Mouse (Mus musculus) thymus, postnatal 10 days (tissue): ENCODE results near the gene Angptl4.
"Not testable (repeated sequence)": the region's sequence is repeated elsewhere in the genome, so short reads cannot be mapped to it uniquely, and the experiment has no call there.

Source experiments
- DNase-seq, 2 experiments: peaks; one replicate each; pipeline ENCODE4 v3.0.0; 2021; ENCODE audit warnings: low spot score in 2 of 2

Gene Angptl4

DNA sequence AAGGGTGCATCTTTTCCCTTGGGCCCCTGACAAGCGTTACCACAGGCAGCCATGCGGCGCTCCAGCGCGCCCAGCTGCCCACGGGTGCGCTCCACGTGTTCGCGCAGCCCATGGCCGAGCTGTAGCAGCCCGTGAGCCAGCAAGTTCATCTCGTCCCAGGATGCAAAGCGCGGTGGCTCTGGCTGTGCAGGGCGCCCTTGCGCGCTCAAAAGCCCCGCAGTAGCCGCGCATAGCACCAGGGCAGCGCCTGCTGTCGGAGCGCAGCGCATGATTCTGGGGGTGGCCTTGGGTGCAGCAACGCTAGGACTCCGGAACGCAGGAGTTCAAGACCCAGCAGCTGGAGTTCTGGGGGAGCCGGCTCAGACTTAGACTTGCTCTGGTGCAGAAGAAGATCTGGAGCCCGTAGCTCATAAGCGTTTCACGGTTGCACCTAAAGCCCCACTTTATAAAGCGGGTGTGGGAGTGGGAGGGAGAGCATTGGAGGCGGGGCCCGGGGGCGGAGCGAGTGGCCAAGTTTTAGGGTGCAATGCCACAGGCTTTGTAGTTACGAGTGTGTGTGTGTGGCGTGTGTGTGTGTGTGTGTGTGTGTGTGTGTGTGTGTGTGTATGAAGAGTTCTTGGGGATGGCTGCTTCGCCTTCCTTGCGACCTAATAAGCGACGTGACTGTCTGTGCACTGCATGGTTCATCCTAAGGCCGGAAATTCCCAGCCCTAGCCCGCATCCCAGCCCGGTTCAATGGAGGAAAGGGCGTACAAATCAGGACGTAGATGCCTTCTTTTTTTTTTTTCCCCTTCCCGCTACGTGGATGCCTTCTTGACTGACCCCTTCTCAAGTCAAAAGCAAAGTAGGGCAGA is at the start of gene Angptl4:
Gene Angptl4, minus strand, starts transcription at position 707 of the 854 bp plus-strand sequence.
- DNase-seq: peak; percentile 66 to 69

DNA sequence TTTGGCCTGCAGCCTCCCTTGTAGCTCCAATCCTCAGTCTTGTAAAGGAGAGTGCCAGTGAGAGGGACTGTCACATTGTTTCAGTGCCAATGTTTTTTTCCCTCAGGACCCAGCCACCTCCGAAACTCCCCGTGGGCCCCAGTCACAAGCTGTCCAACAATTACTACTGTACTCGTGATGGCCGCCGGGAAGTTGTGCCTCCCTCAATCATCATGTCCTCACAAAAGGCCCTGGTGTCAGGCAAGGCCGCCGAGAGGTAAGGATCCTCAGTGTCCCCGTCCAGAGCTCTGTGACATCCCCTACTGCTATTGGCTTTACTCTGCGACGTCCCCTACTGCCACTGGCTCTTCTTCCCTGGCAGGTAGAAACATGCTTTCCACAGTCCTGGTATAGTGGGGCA is 47.9 kb upstream of the Angptl4 start:
- no peak for DNase-seq

DNA sequence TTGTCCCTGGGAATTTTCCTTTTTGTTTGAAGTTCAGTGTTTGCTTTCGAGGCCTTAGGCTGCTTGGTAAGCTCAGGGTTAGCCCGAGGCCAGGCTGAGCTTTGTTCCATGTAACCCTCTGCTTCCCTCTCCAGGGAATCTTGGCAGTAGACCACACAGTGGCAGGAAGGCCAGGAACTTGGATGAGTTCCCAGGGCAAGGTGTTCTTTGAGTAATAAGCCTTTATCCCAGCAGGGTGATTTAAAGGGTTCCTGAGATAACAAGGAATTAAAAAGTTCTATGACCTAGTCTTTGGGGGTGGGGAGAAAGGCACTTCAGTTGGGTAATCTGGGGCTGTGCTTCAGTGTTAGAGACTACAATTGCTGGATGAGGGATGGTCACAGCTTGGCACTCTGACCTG is 47.3 kb upstream of the Angptl4 start:
- no peak for DNase-seq

DNA sequence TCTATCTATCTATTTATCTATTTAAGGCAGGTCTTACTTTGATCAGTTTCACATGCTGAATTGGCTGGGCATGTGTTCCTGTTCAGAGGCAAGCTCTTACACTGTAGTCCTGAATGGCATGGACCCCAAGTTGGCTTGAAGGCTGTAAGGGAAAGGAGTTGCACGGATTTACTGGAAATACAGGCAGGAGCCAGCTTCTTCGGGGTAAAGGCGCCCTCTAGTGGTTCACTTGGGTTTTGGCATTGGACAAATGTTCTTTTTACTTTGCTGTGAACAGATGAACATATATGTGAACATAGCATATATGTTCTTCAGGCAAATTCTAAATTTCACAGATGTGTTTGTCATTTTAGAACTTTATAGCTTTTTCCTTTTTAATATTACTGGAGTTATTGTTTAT is 45.2 kb upstream of the Angptl4 start:
- peak; percentile 41 to 71 for DNase-seq

DNA sequence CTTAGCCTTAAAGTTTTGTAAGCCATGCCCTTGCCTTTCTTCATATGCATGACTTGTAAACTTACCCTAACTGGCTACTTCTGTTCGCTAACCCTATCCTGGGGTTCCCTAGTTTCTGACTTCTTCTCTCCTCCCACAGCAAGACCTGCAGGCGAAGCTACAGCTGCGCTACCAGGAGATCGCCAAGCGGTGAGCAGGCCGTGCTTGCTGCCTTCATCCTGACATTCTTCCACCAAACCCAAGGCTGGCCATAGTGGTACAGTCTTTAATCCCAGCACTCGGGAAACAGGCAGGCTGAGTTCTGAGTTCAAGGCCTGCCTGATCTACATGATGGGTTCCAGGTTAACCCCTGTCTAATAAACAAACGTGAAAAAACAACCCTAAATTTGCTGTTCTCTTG is 43.8 kb upstream of the Angptl4 start:
- no peak for DNase-seq

DNA sequence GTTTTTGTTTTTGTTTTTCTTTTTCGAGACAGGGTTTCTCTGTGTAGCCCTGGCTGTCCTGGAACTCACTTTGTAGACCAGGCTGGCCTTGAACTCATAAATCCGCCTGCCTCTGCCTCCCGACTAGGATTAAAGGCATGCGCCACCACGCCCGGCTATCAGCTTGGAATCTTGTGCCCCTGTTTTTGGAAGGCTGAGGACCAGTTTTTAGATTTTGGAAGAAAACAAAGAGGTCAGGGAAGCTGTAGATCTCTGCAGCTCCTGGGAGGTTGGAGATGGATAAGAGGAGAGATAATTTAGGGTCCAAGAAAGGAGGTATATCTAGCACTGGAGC is 43.3 kb upstream of the Angptl4 start:
- not testable (repeated sequence) for DNase-seq

DNA sequence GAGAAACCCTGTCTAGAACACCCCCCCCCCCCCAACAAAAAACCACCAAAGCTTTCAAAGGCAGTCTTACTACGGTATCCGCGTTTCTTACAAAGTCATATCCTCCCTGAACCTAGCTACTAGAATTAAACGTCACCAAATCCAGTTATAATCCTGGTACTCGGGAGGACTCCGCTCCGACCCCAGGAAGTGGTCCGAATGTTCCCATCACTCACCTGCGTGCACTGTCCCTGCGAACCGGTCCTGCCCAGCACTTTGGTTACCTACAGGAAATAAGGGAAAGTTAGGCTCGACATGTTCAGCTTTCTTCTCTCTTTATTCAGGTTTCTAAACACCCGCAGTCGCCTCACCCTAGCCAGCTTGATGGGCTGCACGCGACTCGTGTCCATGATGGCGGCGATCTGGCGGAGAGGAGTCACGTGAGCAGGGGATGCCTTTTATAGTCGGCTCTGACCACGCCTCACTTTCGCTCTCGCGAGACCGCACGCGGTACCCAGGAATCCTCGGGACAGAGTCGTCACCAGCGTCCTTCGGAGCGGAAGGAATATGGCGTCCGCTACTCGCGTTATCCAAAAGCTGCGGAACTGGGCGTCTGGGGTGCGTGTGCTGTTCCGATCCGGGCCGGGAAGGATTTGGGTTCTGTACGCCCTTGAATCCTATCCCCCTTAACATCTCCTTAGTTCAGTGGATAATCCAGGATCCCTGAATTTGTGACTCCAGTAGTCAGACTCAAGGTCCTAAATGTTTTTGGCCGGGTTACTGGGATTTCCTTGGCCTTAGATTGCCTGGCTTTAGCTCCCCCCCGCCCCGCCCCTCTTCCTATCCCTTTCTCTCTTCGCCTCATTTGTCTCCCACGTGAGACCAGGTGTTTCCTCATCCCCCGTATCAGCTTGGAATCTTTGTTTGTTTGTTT is 42.7 kb upstream of the Angptl4 start, which contains the start of the genes Rps28 and Ndufa7:
Gene Rps28, minus strand, starts transcription at position 479 of the 913 bp plus-strand sequence.
Gene Ndufa7, plus strand, starts transcription at position 489 of the 913 bp plus-strand sequence.
- DNase-seq: peak; percentile 96 to 98

DNA sequence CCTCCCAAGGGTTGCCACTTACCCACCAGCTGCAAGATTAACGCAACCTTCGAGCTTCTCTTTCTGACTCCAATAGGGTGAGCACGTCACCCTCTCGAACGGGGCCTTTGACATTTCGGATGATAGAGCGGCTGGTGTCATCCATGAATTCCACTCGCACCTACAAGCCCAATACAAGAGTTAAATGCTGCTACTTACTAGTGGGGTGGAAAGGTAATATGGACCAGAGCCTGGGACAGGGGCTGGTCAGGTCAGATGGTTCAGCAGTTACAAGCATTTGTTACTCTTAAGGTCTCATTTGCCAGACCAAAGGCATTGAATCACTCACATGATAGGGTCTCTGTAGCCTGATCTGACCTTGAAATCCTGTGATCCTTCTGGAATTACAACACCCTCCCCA is 41.5 kb upstream of the Angptl4 start:
- DNase-seq: not testable (repeated sequence)

DNA sequence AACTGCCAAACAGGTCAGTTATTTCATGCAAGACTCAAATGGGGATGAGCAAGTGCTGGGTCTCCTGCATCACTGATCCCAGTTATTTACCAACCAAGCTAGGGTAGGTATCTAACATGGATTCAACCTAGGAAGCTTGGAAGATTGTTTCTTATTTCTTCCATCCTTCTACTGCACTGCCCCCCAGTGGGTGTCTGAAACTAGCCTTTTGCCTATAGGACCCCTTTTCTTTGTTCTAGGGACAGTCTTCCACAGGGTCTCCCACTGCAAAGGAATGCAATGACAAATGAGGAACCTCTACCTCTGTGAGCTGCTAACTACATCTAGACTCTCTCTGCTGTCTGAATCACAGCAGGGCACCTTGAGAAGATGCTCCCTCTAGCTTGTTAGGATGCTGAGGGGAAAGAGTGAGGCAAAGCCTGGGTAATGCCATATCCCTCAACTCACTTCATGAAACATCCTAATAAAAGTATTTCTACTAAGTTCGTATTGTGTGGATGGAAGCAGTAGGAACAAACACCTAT is 40.9 kb upstream of the Angptl4 start:
- no peak for DNase-seq

DNA sequence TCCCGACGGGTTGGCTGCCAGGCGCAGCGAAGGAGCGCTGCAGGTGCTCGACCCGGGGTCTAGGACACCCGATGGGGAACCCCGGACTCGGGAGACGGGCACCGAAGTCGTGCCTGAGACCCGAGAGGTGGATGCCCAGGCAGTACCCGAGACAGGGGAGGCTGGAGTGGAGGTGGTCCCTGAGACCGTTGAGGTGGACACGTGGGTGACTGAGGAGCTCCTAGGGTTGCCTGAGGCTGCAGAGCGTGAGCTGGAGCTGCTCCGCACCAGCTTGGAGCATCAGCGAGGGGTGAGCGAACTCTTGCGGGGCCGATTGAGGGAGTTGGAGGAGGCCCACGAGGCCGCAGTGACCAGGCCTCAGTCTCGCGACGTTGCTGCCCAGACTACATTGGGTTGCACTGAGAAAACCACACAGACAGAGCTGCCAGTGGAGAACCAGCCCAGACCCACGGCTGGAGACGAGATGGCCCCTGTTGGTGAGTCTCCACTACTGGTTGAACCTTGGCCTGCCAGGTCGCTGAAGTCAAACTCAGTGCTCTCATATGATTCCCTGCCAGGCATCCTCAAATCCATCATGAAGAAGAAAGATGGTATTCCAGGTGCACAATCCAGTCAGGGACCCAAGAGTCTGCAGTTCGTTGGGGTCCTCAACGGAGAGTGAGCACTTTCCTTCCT is 36.5 kb upstream of the Angptl4 start:
- no peak for DNase-seq

DNA sequence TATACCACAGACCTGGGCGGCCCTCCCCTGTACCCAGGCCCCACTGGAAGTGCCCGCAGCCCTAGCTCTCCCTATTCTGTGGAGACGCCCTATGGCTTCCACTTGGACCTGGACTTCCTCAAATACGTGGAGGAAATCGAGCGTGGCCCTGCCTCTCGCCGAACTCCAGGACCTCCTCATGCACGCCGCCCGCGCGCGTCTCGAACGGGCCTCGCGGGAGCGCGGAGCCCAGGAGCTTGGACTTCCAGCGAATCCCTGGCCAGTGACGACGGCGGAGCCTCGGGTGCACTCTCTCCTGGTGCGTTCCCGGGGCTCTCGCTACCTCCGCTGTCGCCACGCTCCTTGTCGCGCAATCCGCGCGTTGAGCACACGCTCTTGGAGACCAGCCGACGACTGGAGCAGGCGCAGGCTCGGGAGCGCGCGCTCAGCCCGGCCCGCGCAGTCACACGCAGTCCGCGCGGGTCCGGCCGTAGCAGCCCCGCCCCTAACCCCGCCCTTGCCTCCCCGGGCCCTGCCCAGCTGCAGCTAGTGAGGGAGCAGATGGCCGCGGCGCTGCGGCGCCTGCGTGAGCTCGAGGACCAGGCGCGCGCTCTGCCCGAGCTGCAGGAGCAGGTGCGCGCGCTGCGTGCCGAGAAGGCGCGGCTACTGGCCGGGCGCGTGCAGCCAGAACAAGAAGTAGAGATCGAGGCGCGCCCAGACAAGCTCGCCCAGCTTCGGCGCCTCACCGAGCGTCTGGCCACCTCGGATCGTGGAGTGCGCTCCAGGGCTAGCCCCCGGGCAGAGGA is 35.7 kb upstream of the Angptl4 start:
- DNase-seq: peak; percentile 76

DNA sequence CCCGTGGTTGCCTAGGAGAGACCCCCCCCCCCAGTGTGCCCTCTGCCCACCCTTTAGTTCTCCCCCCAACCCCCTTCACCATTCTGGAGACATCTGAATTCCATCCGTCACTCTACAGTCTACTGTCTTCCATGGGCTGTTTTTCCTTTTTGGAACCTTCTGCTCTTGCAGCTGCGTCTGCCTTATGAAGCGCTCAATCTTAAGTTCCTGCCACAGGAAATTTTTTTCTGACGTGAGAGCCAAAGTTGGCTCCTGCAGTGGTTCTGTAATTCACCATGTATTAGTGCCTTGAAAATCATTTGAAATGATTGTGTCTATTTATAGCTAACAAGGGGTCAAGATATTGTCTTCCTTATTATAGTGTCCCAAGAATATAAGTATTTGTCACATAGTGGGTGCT is 35.0 kb upstream of the Angptl4 start:
- DNase-seq: no peak

DNA sequence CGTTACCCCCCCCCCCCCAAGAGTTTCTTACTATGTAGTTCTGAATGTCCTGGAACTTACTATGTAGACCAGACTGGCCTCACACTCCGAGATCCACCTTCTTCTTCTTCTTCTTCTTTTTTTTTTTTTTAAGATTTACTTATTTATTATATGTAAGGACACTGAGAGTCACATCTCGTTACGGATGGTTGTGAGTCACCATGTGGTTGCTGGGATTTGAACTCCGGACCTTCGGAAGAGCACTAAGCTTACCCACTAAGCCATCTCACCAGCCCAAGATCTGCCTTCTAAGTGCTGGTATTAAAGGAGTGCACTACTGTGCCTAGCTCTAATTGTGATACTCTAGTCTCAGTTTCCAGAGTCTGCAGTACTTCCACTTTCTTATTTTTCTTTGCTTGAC is 33.8 kb upstream of the Angptl4 start:
- DNase-seq: no peak

DNA sequence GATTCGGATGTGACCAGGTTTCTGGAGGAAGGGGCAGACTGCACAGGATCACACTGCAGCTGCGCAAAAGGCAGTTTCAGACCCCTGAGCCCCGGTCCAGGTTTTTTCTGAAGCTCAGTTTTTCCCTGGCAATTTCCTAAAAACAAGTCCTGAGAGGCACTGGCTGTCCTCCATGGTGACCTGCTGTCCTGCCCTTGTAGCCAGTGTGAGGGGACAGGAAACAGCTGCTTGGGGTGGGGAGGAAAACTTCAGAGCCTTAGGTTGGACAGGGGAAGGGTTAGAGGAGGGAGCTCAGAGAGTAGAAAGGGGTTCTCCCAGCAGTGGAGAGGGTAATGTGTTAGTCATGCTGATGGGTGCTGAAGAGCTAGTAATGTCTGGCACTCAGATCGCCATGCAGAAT is 31.4 kb upstream of the Angptl4 start:
- no peak for DNase-seq

DNA sequence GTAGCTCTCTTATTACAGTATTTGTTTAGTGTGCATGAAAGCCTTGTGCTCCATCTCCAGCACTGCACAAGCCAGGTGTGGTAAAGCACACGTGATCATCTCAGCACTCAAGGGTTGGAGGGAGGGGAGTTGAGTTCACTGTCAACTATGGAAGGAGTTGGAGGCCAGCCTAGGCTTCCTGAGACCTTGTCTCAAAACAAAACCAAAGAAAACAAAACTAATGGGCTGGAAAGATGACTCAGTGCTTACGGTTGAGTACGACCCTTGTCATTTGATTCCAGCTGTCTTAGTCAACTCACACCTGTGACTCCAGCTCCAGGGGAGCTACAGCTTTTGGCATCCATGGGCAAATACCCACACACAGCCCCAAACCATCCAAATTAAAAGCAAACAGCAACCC is 30.8 kb upstream of the Angptl4 start:
- DNase-seq: no peak

DNA sequence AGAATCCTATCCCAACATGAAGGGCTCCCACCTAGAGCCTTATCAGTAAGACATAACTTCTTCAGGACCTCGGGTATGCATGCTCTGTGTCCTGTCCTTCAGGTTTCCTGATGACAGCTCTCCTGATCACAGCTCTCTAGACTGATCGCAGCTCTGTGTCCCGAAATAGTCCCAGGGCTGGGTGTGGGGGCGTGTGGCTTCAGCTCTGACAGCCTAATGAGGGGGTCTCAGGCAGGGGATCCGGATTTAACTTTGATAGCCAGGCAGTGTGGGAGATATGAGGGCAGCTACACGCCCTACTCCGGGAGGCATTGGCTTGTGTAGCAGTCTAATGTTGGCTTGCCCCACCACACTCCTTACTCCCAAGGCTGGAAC is 29.5 kb upstream of the Angptl4 start:
- DNase-seq: no peak

DNA sequence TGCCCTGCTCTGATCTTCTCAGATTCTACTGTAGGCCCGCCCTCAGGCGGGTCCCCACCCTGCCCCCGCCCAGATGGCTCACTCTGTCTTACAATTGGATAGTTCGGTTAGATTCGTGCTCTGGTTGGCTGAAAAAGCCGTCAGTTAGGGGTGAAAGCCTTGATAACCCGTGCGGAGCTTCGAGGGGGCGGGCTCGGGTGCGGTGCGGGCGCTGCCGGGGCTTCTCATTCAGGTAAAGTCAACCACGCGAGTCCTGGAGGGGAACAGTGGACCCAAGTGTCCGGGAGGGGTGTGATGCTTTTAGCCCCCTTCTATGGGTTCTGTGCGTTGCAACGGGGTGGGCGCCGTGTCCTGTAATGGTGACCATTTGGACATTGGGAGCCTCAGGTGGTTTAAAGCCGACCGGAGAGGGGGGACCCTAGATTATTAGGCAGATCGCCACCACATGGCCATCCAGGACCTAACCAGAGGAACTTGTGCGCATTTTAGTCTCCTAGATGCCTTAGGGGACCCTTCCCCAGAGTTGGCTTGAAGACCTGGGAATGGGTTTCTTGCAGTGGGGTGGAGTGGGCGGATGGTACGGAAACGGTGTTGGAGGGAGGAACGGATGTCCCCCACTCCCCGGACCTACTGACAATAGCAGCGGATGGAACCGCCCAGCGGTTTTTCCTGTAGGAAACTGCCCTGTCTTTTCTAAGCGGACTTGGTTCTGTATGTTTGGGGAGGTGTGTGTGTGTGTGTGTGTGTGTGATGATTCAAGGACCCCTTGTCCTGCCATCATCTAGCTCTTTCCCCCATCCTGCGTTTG is 28.9 kb upstream of the Angptl4 start, which contains the start of gene Kank3:
Gene Kank3, plus strand, starts transcription at position 186 of the 808 bp plus-strand sequence.
- peak; percentile 86 for DNase-seq

DNA sequence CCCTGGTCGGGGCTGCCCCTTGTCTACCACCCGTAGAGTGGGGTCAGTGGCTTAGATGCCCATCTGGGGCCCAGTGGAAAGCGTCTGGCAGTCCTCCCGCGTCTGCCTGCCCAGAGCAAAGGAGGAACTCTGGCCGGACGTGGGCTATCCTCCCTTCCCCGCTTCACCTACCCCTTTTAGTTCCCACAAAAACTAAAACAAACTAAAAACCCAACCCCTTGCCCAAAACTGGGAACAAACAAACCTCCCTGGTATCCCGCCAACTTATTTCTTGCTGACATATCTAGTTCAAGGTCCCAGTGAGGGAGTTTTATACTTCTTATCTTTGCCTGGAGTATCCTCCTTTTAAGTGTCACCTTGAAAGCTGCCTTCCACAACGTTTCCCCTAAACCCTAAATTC is 26.6 kb upstream of the Angptl4 start:
- no peak for DNase-seq

DNA sequence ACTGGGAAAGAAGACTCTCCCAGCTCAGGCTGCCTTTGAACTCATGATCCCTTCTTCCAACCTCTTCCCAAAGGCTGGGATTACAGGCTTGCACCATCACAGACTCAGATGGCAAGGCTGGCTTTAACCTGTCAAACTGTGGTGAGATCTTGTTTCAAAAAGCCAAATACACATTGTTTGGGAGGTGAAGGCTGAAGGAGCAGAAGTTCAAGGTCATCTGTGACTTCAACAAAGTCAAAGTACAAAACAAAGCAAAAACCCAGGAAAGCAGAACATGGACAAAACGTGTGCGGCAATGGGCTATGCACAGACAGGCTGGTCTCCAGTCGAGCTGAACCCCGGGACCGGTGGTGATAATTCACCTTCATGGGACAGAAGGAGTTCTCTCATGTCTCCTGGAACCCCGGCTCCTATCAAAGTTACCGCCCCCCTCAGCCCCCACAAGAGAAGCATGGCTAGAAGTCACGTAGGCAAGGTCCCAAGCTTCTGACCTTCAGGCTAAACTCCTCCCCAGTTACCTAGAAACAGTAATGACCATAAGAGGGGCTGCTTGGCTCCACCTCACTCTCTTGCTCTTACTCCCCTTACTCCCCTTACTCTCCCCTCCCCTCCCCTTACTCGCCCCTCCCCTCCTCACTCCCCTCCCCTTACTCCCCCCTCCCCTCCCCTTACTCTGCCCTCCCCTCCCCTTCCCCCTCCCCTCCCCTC is 25.7 kb upstream of the Angptl4 start:
- no peak for DNase-seq

DNA sequence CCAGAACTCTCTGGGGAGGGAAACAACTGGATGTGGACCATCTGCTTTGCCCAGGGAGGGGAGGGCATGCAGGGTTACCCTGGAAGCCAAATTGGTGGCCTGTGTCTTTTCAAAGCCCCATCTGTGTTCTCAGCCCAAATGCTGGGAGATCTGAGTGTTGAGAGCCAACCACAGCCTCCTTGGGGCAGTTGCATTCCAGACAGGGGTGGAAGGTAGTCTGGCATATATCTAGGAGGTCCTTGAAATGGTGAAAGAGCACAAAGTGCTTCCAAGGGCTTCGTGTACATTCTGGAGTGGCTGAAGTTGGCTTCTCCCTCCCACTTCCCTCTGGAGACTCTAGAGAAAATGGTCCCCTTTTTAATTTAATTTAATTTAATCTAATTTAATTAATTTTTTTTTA is 23.1 kb upstream of the Angptl4 start:
- no peak for DNase-seq
